ENCODE assay signal across 8 mouse cellular contexts in the genomic region with DNA sequence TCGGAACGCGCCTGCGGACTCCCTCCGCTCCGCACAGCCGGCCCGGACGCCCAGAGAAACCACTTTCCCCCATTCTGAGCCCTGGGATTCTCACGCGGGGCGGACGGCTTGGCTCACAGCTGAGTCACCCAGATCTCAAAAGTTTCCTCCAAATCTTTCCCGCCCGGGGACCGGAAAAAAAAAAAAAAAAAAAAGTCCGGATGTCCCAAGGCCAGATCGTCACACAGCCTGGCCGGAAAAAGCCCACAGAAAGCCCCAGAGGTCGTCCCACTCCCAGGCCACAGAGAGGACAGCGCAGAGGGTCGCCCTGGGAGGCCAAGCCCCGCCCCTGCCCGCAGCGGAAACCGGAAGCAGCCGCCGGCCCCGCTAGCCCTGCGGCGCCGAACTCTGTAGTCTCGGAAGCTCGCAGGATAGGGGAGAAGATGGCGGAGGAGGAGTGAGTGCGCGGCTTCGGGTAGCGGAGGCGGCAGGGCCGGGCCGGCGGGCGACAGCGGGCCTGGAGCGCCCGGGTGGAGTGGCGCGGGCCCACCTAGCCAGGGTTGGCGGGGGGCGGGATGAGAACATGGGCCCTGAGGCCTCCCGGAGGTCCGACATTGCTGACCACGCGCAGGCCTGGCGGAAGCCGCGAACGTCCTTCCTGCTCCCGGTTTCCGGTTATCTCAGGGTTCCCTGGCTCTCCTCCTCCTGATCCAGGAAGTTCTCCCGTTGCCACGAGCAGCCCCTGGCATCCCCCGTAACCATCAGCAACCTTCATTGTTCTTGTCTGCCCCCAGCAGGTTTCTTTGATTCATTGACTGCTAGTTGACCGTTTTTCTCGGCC. TPM values are rescaled to one million over a fixed set of nuclear protein-coding genes. Genes with fewer than 3 reads are reported as not detected.
DNase-seq lines count a peak whose midpoint lies in the region; ATAC-seq lines count a peak whose summit lies in the region.

Gene Slc9a8 (plus strand): TSS at position 383 of the 820 bp plus-strand sequence.

- intact Hi-C loops in gastrocnemius, postnatal 14 days (cut with DNase I; ENCODE audit: low total_unique reads) = loop anchor here (5.0 kb wide), 1 partner anchor 41 kb away; no protein-coding TSS in a partner anchor
- intact Hi-C loops in left cerebral cortex, postnatal 10 days (cut with DNase I) = no loop called here

- peak; percentile 96 for DNase-seq in adipocyte (ENCODE audit: low spot score)
- DNase-seq in embryo, embryonic 10 days (ENCODE audit: low spot score) = peak; percentile 95
- DNase-seq in gastrocnemius, postnatal 14 days = peak; percentile 96
- DNase-seq in left cerebral cortex, postnatal 10 days (ENCODE audit: extremely low spot score in 1 of 2, low spot score in 2 of 2) = peak; percentile 89 to 97
- peak; percentile 95 for DNase-seq in right cerebral cortex, postnatal 25 days
- peak; percentile 95 to 96 for DNase-seq in urinary bladder, postnatal 4 days (ENCODE audit: low spot score in 2 of 2)

- peak; percentile 76 for ATAC-seq in inflammation-experienced regulatory T-cells, adult 6 months
- peak; percentile 70 for ATAC-seq in megakaryocyte-erythroid progenitor cell, adult 5-6 weeks (replicated peaks; ENCODE audit: low FRiP score, low TSS enrichment, poor library complexity, severe bottlenecking)

RNA-seq across cellular contexts. Expression of gene Slc9a8, which starts in this region (rescaled TPM):
- 10 to 100 TPM; 24.5 to 24.6 TPM for total RNA-seq in gastrocnemius, postnatal 14 days (2021)
- polyA plus RNA-seq in inflammation-experienced regulatory T-cells, adult 6 months (2017; shearing (Covaris generic)) = 10 to 100 TPM; 28.6 to 62.5 (median 41.6) TPM
- 10 to 100 TPM; 33.9 to 35.6 TPM for total RNA-seq in left cerebral cortex, postnatal 10 days (2021)
- total RNA-seq in megakaryocyte-erythroid progenitor cell, adult 5-6 weeks (2014; fragmentation: Nextera tagmentation) = 46.2 and 48.6 TPM in 2 replicates
- total RNA-seq in megakaryocyte-erythroid progenitor cell, adult 5-6 weeks (2017) = 20.5 and 28.3 TPM in 2 replicates

Comparison
In these comparisons a context has a peak if more than half of its experiments do, and no peak if none do; other contexts are left out.
1. Peak in every context shown above with its lines: DNase-seq and ATAC-seq.